Mouse (Mus musculus): ENCODE data around the gene Rad51. TPM values are rescaled to one million over a fixed set of nuclear protein-coding genes. Genes with fewer than 3 reads are reported as not detected.
A peak's percentile ranks its signal among the peaks of the same experiment; 100 is the strongest.

Rad51 gene
- 48.1 and 57.9 TPM in 2 replicates for polyA plus RNA-seq (2014; fragmentation: Nextera tagmentation; extraction: Ambion mirVana)

DNA sequence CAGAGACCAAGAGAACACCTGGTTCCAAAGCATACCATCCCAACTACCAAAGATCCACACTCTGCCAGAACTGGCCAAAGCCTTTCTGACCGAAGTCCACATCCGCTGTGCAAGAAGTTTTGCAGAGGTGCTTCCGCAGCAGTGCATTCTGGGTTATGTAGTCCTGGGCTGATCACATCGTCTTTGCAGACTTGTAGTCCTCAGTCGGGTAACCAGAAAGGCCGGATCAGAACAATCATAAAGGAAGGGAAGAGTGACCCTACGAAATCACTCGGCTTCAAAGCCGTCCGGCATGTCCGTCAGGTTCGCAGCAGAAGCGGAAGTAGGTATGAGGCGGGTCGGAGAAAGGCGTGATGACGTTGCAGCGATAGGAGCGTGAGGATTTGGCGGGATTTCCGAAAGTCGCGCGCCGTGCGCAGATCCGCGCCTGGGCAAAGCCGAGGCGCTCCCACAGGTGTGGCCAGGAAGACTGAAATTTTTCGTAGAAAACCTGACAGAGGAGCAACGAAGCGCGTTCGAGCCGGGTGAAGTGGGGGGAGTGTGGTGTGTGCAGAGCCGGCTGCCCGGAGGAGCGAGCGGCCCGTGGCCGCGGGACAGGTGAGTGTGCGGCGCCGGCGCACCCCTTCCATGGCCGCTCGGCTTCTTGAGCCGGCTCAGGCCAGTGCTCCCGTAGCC lies at the start of gene Rad51:
TSS of gene Rad51 (plus strand) at position 356 of the 675 bp plus-strand sequence.
- H3K27ac ChIP-seq (ENCODE audit: low read depth, low read length), result peak within 1 kb of the TSS; percentile 73; the same call in 1 of the 2 replicates
- peak; percentile 95 for ATAC-seq (ENCODE audit: low FRiP score)
- no peaks in the 10 kb centered on the region for H3K27me3 ChIP-seq (ENCODE audit: control insufficient read depth, insufficient read depth, low read length)
- peak within 1 kb of the TSS; percentile 69 for H3K4me3 ChIP-seq (ENCODE audit: low read depth, low read length)
- H3K4me1 ChIP-seq (replicated peaks; ENCODE audit: control insufficient read depth, insufficient read depth, low read length), result no peaks in the 10 kb centered on the region
- H3K9me3 ChIP-seq (ENCODE audit: control insufficient read depth, low read length), result no peaks in the 10 kb centered on the region
- peak within 1 kb of the TSS; percentile 90 for H3K4me2 ChIP-seq (replicated peaks; ENCODE audit: low read depth, low read length)
- 0% methylated on average over 51 of the region's 51 CpGs for WGBS
- peak; percentile 91 for DNase-seq (ENCODE audit: low spot score)
- peak within 1 kb of the TSS; percentile 65 for H3K9ac ChIP-seq (ENCODE audit: low read depth, low read length)
- H3K36me3 ChIP-seq (ENCODE audit: control insufficient read depth, insufficient read depth, low read length), result no peaks in the 10 kb centered on the region

- Histone ChIP-seq H3K4me3 (ENCODE audit: low read depth, low read length) (no peak overlapping the region), H3K27ac (ENCODE audit: low read depth, low read length) (no peak overlapping the region), H3K9me3 (ENCODE audit: control insufficient read depth, low read length) (no peaks in the 10 kb centered on the region), H3K27me3 (ENCODE audit: control insufficient read depth, insufficient read depth, low read length) (no peaks in the 10 kb centered on the region), H3K4me1 (replicated peaks; ENCODE audit: control insufficient read depth, insufficient read depth, low read length) (no peaks in the 10 kb centered on the region), H3K36me3 (ENCODE audit: control insufficient read depth, insufficient read depth, low read length) (peaks cover 4% of the 10 kb centered on the region; the same call in 1 of the 2 replicates), H3K4me2 (replicated peaks; ENCODE audit: low read depth, low read length) (no peak overlapping the region), H3K9ac (ENCODE audit: low read depth, low read length) (no peak overlapping the region)
- DNase-seq (ENCODE audit: low spot score) (no peak), ATAC-seq (ENCODE audit: low FRiP score) (no peak)
- WGBS, result 95% methylated on average over 4 of the region's 4 CpGs
These were observed 40.2 kb upstream of the Rad51 start for GRCm38 (mm10) chr2:119072397-119072796.

- H3K4me2 ChIP-seq (replicated peaks; ENCODE audit: low read depth, low read length), result no peak overlapping the region
- ATAC-seq (ENCODE audit: low FRiP score) (no peak), DNase-seq (ENCODE audit: low spot score) (no peak)
- H3K27me3 ChIP-seq (ENCODE audit: control insufficient read depth, insufficient read depth, low read length), result no peaks in the 10 kb centered on the region
- no peak overlapping the region for H3K27ac ChIP-seq (ENCODE audit: low read depth, low read length)
- WGBS, result 93% methylated on average over 2 of the region's 2 CpGs
- no peak overlapping the region for H3K9ac ChIP-seq (ENCODE audit: low read depth, low read length)
- H3K4me3 ChIP-seq (ENCODE audit: low read depth, low read length), result no peak overlapping the region
- H3K9me3 ChIP-seq (ENCODE audit: control insufficient read depth, low read length), result no peaks in the 10 kb centered on the region
- H3K36me3 ChIP-seq (ENCODE audit: control insufficient read depth, insufficient read depth, low read length), result no peaks in the 10 kb centered on the region
- no peaks in the 10 kb centered on the region for H3K4me1 ChIP-seq (replicated peaks; ENCODE audit: control insufficient read depth, insufficient read depth, low read length)
These were observed 26.4 kb upstream of the Rad51 start for GRCm38 (mm10) chr2:119086156-119086555.

DNA sequence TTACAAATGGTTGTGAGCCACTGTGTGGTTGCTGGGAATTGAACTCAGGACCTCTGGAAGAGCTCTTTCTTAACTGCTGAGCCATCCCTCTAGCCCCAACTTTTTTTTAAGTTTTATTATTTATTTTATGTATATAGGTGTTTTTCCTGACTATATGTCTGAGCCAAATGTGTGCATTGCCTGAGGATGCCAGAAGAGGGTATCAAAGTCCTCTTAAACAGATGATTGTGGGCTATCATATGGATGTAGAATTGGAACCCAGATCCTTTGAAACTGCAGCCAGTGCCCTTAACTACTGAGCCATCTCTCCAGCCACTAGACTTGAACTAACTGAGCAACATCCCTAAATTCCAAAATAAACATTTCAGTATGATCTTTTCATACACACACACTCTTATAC lies 11.0 kb upstream of the Rad51 start:
- DNase-seq (ENCODE audit: low spot score) (no peak), ATAC-seq (ENCODE audit: low FRiP score) (no peak)
- H3K4me1 ChIP-seq (replicated peaks; ENCODE audit: control insufficient read depth, insufficient read depth, low read length), result no peaks in the 10 kb centered on the region
- no peaks in the 10 kb centered on the region for H3K36me3 ChIP-seq (ENCODE audit: control insufficient read depth, insufficient read depth, low read length)
- no peak overlapping the region for H3K4me2 ChIP-seq (replicated peaks; ENCODE audit: low read depth, low read length)
- H3K4me3 ChIP-seq (ENCODE audit: low read depth, low read length), result no peak overlapping the region
- H3K9ac ChIP-seq (ENCODE audit: low read depth, low read length), result no peak overlapping the region
- H3K27ac ChIP-seq (ENCODE audit: low read depth, low read length), result no peak overlapping the region
- no peaks in the 10 kb centered on the region for H3K9me3 ChIP-seq (ENCODE audit: control insufficient read depth, low read length)
- H3K27me3 ChIP-seq (ENCODE audit: control insufficient read depth, insufficient read depth, low read length), result no peaks in the 10 kb centered on the region

GRCm38 (mm10) chr2:119106583-119106982 lies 6.0 kb upstream of the Rad51 start:
- H3K9me3 ChIP-seq (ENCODE audit: control insufficient read depth, low read length), result no peaks in the 10 kb centered on the region
- no peak overlapping the region for H3K9ac ChIP-seq (ENCODE audit: low read depth, low read length)
- H3K4me3 ChIP-seq (ENCODE audit: low read depth, low read length), result no peak overlapping the region
- DNase-seq (ENCODE audit: low spot score) (no peak), ATAC-seq (ENCODE audit: low FRiP score) (no peak)
- H3K4me2 ChIP-seq (replicated peaks; ENCODE audit: low read depth, low read length), result no peak overlapping the region
- no peaks in the 10 kb centered on the region for H3K4me1 ChIP-seq (replicated peaks; ENCODE audit: control insufficient read depth, insufficient read depth, low read length)
- 82% methylated on average over 5 of the region's 5 CpGs for WGBS
- no peaks in the 10 kb centered on the region for H3K36me3 ChIP-seq (ENCODE audit: control insufficient read depth, insufficient read depth, low read length)
- H3K27me3 ChIP-seq (ENCODE audit: control insufficient read depth, insufficient read depth, low read length), result no peaks in the 10 kb centered on the region
- no peak overlapping the region for H3K27ac ChIP-seq (ENCODE audit: low read depth, low read length)

- DNase-seq (ENCODE audit: low spot score), result peak; percentile 11
- Histone ChIP-seq H3K4me1 (replicated peaks; ENCODE audit: control insufficient read depth, insufficient read depth, low read length) (no peaks in the 10 kb centered on the region), H3K27ac (ENCODE audit: low read depth, low read length) (no peak overlapping the region), H3K9ac (ENCODE audit: low read depth, low read length) (no peak overlapping the region), H3K27me3 (ENCODE audit: control insufficient read depth, insufficient read depth, low read length) (no peaks in the 10 kb centered on the region), H3K36me3 (ENCODE audit: control insufficient read depth, insufficient read depth, low read length) (no peaks in the 10 kb centered on the region), H3K4me3 (ENCODE audit: low read depth, low read length) (no peak overlapping the region), H3K4me2 (replicated peaks; ENCODE audit: low read depth, low read length) (no peak overlapping the region), H3K9me3 (ENCODE audit: control insufficient read depth, low read length) (no peaks in the 10 kb centered on the region)
- WGBS, result 62% methylated on average over 4 of the region's 4 CpGs
- no peak for ATAC-seq (ENCODE audit: low FRiP score)
These were observed 4.0 kb upstream of the Rad51 start for GRCm38 (mm10) chr2:119108554-119108953.

- H3K4me2 ChIP-seq (replicated peaks; ENCODE audit: low read depth, low read length), result no peak overlapping the region
- no peaks in the 10 kb centered on the region for H3K4me1 ChIP-seq (replicated peaks; ENCODE audit: control insufficient read depth, insufficient read depth, low read length)
- 94% methylated on average over 3 of the region's 3 CpGs for WGBS
- H3K27me3 ChIP-seq (ENCODE audit: control insufficient read depth, insufficient read depth, low read length), result no peaks in the 10 kb centered on the region
- H3K9me3 ChIP-seq (ENCODE audit: control insufficient read depth, low read length), result no peaks in the 10 kb centered on the region
- H3K27ac ChIP-seq (ENCODE audit: low read depth, low read length), result no peak overlapping the region
- no peak for DNase-seq (ENCODE audit: low spot score)
- no peak overlapping the region for H3K9ac ChIP-seq (ENCODE audit: low read depth, low read length)
- no peak for ATAC-seq (ENCODE audit: low FRiP score)
- no peaks in the 10 kb centered on the region for H3K36me3 ChIP-seq (ENCODE audit: control insufficient read depth, insufficient read depth, low read length)
- no peak overlapping the region for H3K4me3 ChIP-seq (ENCODE audit: low read depth, low read length)
These were observed 1.5 kb upstream of the Rad51 start for GRCm38 (mm10) chr2:119111060-119111459.

DNA sequence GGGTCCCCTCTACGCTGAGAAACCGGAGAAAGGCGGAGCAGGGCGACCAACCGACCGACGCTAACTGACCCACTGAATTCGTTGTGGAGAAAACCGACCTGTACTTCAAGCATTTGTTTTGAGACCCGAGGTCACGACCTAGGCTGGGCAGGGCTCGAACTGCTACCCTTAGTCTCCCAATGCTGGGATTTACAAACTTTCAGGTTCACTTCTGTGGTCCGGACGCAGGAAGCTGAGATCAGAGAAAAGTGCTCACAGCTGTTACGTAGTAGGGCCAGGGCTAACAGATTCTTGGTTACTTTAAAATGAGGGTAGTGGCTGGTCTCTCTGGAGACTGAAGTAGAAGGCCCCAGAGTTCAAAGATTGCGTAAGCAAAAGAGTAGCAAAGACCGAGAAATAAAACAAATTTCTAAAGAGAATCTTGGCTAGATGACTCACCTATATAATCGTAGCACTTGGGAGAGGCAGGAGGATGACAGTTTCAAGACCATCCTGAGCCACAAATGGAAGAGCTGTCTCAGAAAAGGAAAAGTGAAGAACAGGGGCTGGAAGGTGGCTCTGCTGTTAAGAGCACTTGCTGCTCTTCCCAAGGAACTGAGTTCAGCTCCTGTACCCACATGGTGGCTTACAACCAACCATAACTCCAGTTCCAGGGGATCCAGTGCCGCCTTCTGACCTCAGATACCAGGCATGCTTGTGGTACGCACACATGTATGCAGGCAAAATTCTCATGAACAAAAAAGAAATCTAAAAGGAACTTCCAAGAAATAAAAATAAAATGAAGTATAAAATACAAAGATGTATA lies 730 bp downstream of the Rad51 start:
- DNase-seq (ENCODE audit: low spot score) (no peak), ATAC-seq (ENCODE audit: low FRiP score) (0 out of 2 replicates have a peak, but pooled peaks have one; percentile 9)
- no peaks in the 10 kb centered on the region for H3K27me3 ChIP-seq (ENCODE audit: control insufficient read depth, insufficient read depth, low read length)
- H3K9me3 ChIP-seq (ENCODE audit: control insufficient read depth, low read length), result no peaks in the 10 kb centered on the region
- H3K36me3 ChIP-seq (ENCODE audit: control insufficient read depth, insufficient read depth, low read length), result no peaks in the 10 kb centered on the region
- WGBS, result 16% methylated on average over 20 of the region's 20 CpGs
- H3K4me1 ChIP-seq (replicated peaks; ENCODE audit: control insufficient read depth, insufficient read depth, low read length), result no peaks in the 10 kb centered on the region
- H3K4me3 ChIP-seq (ENCODE audit: low read depth, low read length), result peak overlapping the region; percentile 69
- peak overlapping the region; percentile 65 for H3K9ac ChIP-seq (ENCODE audit: low read depth, low read length)
- H3K27ac ChIP-seq (ENCODE audit: low read depth, low read length), result no peak overlapping the region
- H3K4me2 ChIP-seq (replicated peaks; ENCODE audit: low read depth, low read length), result peak overlapping the region; percentile 90
